Mouse (Mus musculus) hindbrain, postnatal 0 days (tissue): ENCODE results near the gene Usp37. TPM values are rescaled to one million over a fixed set of nuclear protein-coding genes. Genes with fewer than 3 reads are reported as not detected.
A peak's percentile ranks its signal among the peaks of the same experiment; 100 is the strongest.

Source experiments
- ATAC-seq: fragments of 200-750 bp; cut with Nextera tagmentation; 2 replicates; pipeline ENCODE4 v1.8.0; 2017; ENCODE audit warnings: mild to moderate bottlenecking, moderate TSS enrichment, moderate library complexity
- DNase-seq: peaks from one replicate; pipeline ENCODE4 v3.0.0-alpha.2; 2015; ENCODE audit warnings: low spot score
- H3K27ac ChIP-seq: fragments of 300-500 bp; sonication (generic); 2 replicates; pipeline ENCODE4 v1.5.1; 2014; ENCODE audit warnings: mild to moderate bottlenecking
- H3K27me3 ChIP-seq: fragments of 300-500 bp; sonication (generic); 2 replicates; pipeline ENCODE4 v1.6.1; 2014; ENCODE audit warnings: low read length, mixed read lengths; ENCODE audit not compliant: insufficient read depth
- H3K36me3 ChIP-seq: fragments of 300-500 bp; sonication (generic); 2 replicates; pipeline ENCODE4 v1.6.1; 2014; ENCODE audit warnings: low read length, mixed read lengths; ENCODE audit not compliant: insufficient read depth
- H3K4me1 ChIP-seq: fragments of 300-500 bp; sonication (generic); 2 replicates; pipeline ENCODE4 v1.6.1; 2014; ENCODE audit warnings: antibody characterized with exemption, low read length, mixed read lengths; ENCODE audit not compliant: insufficient read depth
- H3K4me2 ChIP-seq: fragments of 300-500 bp; sonication (generic); 2 replicates; pipeline ENCODE4 v1.6.1; 2014; ENCODE audit warnings: low read depth, mild to moderate bottlenecking, low read length, moderate library complexity, mixed read lengths
- H3K4me3 ChIP-seq: fragments of 300-500 bp; sonication (generic); 2 replicates; pipeline ENCODE4 v1.5.1; 2014; ENCODE audit warnings: low read length
- H3K9ac ChIP-seq: fragments of 300-500 bp; sonication (generic); replicated peaks from 2 replicates; pipeline ENCODE4 v1.6.1; 2014; ENCODE audit warnings: mild to moderate bottlenecking, low read length, moderate library complexity, mixed read lengths
- H3K9me3 ChIP-seq: fragments of 300-500 bp; sonication (generic); 2 replicates; pipeline ENCODE4 v1.6.1; 2016; ENCODE audit warnings: low read length, mixed read lengths
- CTCF ChIP-seq: IDR thresholded peaks from 2 replicates; pipeline ENCODE4 v1.5.1; 2016; ENCODE audit warnings: antibody characterized with exemption, control low read depth, low read depth
- whole genome bisulfite sequencing: fragments of 180-500 bp; shearing (Covaris S2); extraction: QIAGEN DNeasy Blood & Tissue Kit; methylation state at CpG from one replicate; pipeline ENCODE4 v1.1.7; 2014; 5-methylcytosine and 5-hydroxymethylcytosine counted together
- polyA plus RNA-seq: library from polyadenylated mRNA; unstranded; fragments of >200 nt; fragmentation: Nextera tagmentation; extraction: Ambion mirVana; gene quantifications from 2 replicates; pipeline ENCODE4 v1.2.1, GENCODE M21; 2015
- total RNA-seq: library from RNA; depleted of rRNA; stranded (reverse); fragments of >200 nt; gene quantifications from 2 replicates; pipeline ENCODE4 v1.2.3, GENCODE M21; 2014

Usp37 gene
- total and polyA plus RNA-seq, 2 experiments from 2014 or later, result 13.0 to 17.4 TPM

GRCm38 (mm10) chr1:74501106-74501505 lies 43.0 kb downstream of the Usp37 start:
- Histone ChIP-seq H3K9ac (no peak overlapping the region), H3K4me2 (no peak overlapping the region), H3K27me3 (no peaks in the 10 kb centered on the region), H3K9me3 (no peaks in the 10 kb centered on the region), H3K36me3 (no peaks in the 10 kb centered on the region), H3K27ac (no peak overlapping the region), H3K4me3 (no peak overlapping the region), H3K4me1 (peaks cover 11% of the 10 kb centered on the region)
- 79% methylated on average over 1 of the region's 1 CpGs for WGBS
- no peak for DNase-seq
- ATAC-seq, result no peak
- no peak for TF ChIP-seq CTCF

GRCm38 (mm10) chr1:74485792-74486191 lies 58.3 kb downstream of the Usp37 start:
- Histone ChIP-seq H3K36me3 (peaks cover 27% of the 10 kb centered on the region), H3K9me3 (no peaks in the 10 kb centered on the region), H3K27ac (no peak overlapping the region), H3K4me2 (no peak overlapping the region), H3K27me3 (no peaks in the 10 kb centered on the region), H3K9ac (no peak overlapping the region), H3K4me3 (no peak overlapping the region), H3K4me1 (no peaks in the 10 kb centered on the region)
- TF ChIP-seq CTCF, result no peak
- 96% methylated on average over 5 of the region's 5 CpGs for WGBS
- DNase-seq (no peak), ATAC-seq (no peak)

DNA sequence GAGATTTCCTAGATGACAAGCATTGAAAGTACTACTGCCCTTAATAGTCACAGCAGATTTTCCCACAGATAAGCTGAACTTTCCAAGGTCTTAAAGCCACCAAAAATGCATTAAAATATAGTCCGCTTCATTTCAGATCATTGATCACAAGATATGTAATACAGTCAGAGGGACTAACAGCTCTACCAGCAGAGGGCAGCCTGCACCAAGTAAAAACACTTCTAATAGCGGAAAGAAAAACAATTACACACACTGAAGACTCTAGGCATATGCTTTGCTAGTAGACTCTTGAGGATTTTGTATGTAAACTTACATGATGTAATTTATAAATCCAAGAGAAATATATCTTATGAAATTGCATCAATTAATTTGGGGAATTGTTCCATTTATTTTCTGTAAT lies 83.8 kb downstream of the Usp37 start:
- DNase-seq (peak; percentile 57), ATAC-seq (no peak)
- Histone ChIP-seq H3K4me1 (no peaks in the 10 kb centered on the region), H3K27ac (no peak overlapping the region), H3K9ac (no peak overlapping the region), H3K4me2 (no peak overlapping the region), H3K36me3 (peaks cover 24% of the 10 kb centered on the region; the same call in 1 of the 2 replicates), H3K9me3 (no peaks in the 10 kb centered on the region), H3K27me3 (no peaks in the 10 kb centered on the region), H3K4me3 (no peak overlapping the region)
- WGBS, result 70% methylated on average over 2 of the region's 2 CpGs
- peak; percentile 64 for TF ChIP-seq CTCF

DNA sequence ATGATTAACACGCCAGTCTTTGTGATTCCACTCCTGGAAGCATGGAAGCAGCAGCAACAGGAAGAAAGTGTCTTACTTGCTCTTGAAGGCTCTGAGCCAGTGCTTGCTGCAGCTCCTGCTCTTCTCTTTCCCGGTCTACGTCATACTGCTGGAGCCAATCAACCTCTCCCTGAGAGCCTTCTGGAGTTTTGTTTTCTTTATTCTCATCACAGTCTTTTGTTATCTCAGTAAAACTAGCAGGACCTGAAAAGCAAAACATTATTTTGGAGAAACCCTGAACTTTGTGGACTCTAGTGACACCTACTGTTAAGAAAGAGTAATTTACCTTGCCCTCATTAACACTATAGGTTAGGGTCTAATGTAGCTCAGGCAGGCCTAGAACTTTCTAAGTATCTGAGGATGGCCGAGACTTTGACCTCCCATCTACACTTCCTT lies 91.5 kb downstream of the Usp37 start:
- no peak overlapping the region for H3K27ac ChIP-seq
- WGBS, result 49% methylated on average over 4 of the region's 4 CpGs
- H3K4me3 ChIP-seq, result no peak overlapping the region
- peaks cover 47% of the 10 kb centered on the region for H3K36me3 ChIP-seq
- no peaks in the 10 kb centered on the region for H3K9me3 ChIP-seq
- no peaks in the 10 kb centered on the region for H3K4me1 ChIP-seq
- no peak overlapping the region for H3K9ac ChIP-seq
- no peak overlapping the region for H3K4me2 ChIP-seq
- ATAC-seq (peak; percentile 74), DNase-seq (peak; percentile 52)
- no peaks in the 10 kb centered on the region for H3K27me3 ChIP-seq
- peak; percentile 70 for TF ChIP-seq CTCF

- 92% methylated on average over 2 of the region's 2 CpGs for WGBS
- Histone ChIP-seq H3K36me3 (peaks cover 27% of the 10 kb centered on the region), H3K27me3 (no peaks in the 10 kb centered on the region), H3K27ac (no peak overlapping the region), H3K4me3 (no peak overlapping the region), H3K9ac (no peak overlapping the region), H3K9me3 (no peaks in the 10 kb centered on the region), H3K4me1 (no peaks in the 10 kb centered on the region), H3K4me2 (no peak overlapping the region)
- no peak for DNase-seq
- ATAC-seq, result no peak
- no peak for TF ChIP-seq CTCF
Observed at GRCm38 (mm10) chr1:74444538-74444937, 99.5 kb downstream of the Usp37 start.

DNA sequence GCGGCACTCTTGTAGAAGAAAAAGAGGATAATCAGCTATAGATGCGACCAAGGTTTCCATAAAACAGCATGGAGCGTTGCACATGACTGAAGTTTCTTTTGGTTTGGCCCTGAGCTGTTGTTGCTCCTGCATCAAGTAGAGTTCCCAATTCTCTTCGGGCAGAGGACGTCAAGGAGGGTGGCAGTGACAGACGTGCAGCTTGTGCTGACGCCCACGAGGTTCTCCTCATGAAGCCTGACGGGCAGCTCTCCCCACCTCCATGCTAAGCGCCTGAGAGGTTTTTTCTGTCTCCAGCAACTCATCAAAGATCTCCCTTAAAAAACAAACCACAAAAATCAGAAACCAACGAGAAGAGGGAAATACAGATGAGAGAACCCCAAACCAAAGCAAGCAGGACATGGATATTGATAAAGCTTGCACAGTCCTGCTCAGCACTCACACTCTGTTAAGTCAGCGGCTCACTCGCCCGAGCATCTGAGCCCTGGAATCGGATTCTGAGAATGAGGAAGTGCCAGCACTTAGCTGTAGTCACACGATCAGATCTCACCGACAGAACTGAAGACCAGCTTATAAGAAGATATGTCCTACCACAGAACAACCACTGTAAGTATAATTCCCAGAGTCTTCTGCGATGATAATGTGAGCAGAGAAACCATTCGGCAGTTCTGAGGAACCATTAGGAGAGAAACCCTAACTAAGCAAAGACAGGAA lies 104.8 kb downstream of the Usp37 start:
- WGBS, result 89% methylated on average over 19 of the region's 19 CpGs
- no peak for TF ChIP-seq CTCF

DNA sequence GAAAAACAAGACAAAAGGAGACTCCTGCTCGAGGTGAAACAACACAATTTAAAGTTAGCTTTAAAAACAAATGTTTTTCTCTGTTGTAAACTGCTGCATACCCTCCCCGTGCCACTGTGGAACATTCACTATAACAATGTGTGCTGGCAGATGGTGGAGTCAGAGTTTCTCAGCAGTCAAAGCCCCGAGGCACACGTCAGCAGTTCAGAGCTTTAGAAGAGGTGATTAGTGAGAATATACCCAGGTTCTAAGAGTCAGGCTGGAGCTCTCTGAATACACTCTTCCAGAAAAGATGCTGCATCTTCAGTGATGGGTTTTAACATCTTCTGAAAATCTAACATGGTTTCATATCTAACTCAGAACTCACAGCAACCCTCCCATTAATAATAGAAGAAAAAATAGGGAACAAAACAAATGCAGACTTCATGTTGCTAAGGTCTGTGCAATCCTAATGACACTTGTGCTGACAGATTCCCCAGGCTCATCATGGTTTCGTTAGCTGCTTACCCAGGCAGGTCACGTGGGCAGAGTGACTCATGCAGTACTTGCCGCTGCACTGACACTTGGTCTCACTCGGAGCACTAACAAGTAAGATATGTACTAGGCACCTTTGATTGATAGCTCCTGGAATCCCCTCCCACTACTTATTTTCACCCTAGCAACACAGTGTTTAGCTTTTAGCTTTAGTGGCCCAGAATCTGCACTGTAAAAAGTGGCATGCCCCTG lies 106.2 kb downstream of the Usp37 start:
- no peaks in the 10 kb centered on the region for H3K27me3 ChIP-seq
- no peak overlapping the region for H3K9ac ChIP-seq
- H3K4me2 ChIP-seq, result no peak overlapping the region
- no peaks in the 10 kb centered on the region for H3K9me3 ChIP-seq
- H3K36me3 ChIP-seq, result peaks cover 26% of the 10 kb centered on the region
- no peaks in the 10 kb centered on the region for H3K4me1 ChIP-seq
- peak overlapping the region; percentile 11; the same call in 1 of the 2 replicates for H3K27ac ChIP-seq
- WGBS, result 66% methylated on average over 8 of the region's 8 CpGs
- TF ChIP-seq CTCF, result no peak
- DNase-seq, result peak; percentile 49
- no peak overlapping the region for H3K4me3 ChIP-seq
- ATAC-seq, result peak; percentile 53; the same call in 1 of the 2 replicates

More for the DNA sequence above, 104.8 kb downstream of the Usp37 start:
- Histone ChIP-seq H3K9ac (no peak overlapping the region), H3K36me3 (peaks cover 26% of the 10 kb centered on the region), H3K27me3 (no peaks in the 10 kb centered on the region), H3K4me1 (no peaks in the 10 kb centered on the region), H3K9me3 (no peaks in the 10 kb centered on the region), H3K27ac (no peak overlapping the region), H3K4me2 (no peak overlapping the region), H3K4me3 (no peak overlapping the region)
- ATAC-seq, result no peak
- no peak for DNase-seq
